ENCODE assay signal across 25 mouse cellular contexts in the genomic region with DNA sequence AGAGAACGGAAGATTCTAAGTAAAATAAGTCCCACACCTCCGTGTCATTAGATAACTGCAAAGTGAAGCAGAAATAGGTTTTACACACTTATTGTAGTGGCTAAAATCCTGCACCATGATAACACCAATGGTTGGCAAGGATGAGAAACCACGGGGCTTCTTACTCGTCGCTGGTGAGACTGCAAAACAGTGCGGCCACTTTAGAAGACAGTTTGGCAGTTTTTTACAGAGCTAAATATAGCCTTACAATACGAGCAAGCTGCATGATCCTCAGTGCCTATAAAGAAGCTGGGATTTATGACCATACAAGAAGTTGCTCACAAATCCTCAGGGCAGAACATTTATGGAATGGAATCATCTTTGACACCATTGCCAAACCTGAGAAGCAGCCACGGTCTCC. TPM values are rescaled to one million over a fixed set of nuclear protein-coding genes. Genes with fewer than 3 reads are reported as not detected.
"Had no signal": no experiment of that assay in that cellular context is flagged by ENCODE, and none has a peak within 500 bp of the region (broad histone marks: within the 10 kb centered on the region; RNA-seq: fewer than 3 reads in every experiment).

No protein-coding gene starts in this region.

- H3K4me1 ChIP-seq: limb, embryonic 15.5 days; liver, embryonic 12.5 days had no signal

- H3K36me3 ChIP-seq: forebrain, embryonic 15.5 days; hindbrain, embryonic 13.5 days; hindbrain, embryonic 15.5 days; kidney, embryonic 15.5 days; limb, embryonic 13.5 days; limb, embryonic 15.5 days; liver, embryonic 12.5 days had no signal

- H3K27me3 ChIP-seq: forebrain, embryonic 15.5 days; hindbrain, embryonic 13.5 days; hindbrain, embryonic 15.5 days; limb, embryonic 13.5 days; limb, embryonic 15.5 days; liver, embryonic 12.5 days had no signal

- H3K4me3 ChIP-seq: forebrain, embryonic 15.5 days; hindbrain, embryonic 13.5 days; hindbrain, embryonic 15.5 days; kidney, embryonic 15.5 days; limb, embryonic 13.5 days; limb, embryonic 15.5 days; liver, embryonic 12.5 days had no signal

- H3K27ac ChIP-seq: forebrain, embryonic 15.5 days; hindbrain, embryonic 13.5 days; hindbrain, embryonic 15.5 days; hindbrain, postnatal 0 days; kidney, embryonic 15.5 days; kidney, postnatal 0 days; limb, embryonic 13.5 days; limb, embryonic 15.5 days; liver, embryonic 12.5 days; liver, embryonic 14.5 days had no signal

- H3K4me2 ChIP-seq: forebrain, embryonic 15.5 days; hindbrain, embryonic 13.5 days; hindbrain, embryonic 15.5 days; kidney, embryonic 15.5 days; limb, embryonic 13.5 days; limb, embryonic 15.5 days; liver, embryonic 12.5 days had no signal

- DNase-seq: forebrain, postnatal 0 days; gastrocnemius, postnatal 14 days; gastrocnemius, postnatal 36 days; kidney, adult 11 months; kidney, adult 2 months; kidney, adult 9 months; kidney, postnatal 14 days; kidney, postnatal 36 days; layer of hippocampus, adult 9-11 months; layer of hippocampus, postnatal 36 days; left cerebral cortex, postnatal 4 days; lung, adult 18-20 months had no signal

- H3K9ac ChIP-seq: forebrain, embryonic 15.5 days; forebrain, postnatal 0 days; hindbrain, embryonic 13.5 days; hindbrain, embryonic 15.5 days; kidney, embryonic 15.5 days; limb, embryonic 13.5 days; limb, embryonic 15.5 days; liver, embryonic 12.5 days; liver, embryonic 14.5 days had no signal

- ATAC-seq: forebrain, embryonic 15.5 days; forebrain, postnatal 0 days; hindbrain, postnatal 0 days; intestine, embryonic 16.5 days; liver, embryonic 12.5 days had no signal

- H3K9me3 ChIP-seq: forebrain, embryonic 15.5 days; hindbrain, embryonic 13.5 days; hindbrain, embryonic 15.5 days; kidney, embryonic 15.5 days; limb, embryonic 13.5 days; limb, embryonic 15.5 days; liver, embryonic 12.5 days had no signal

RNA-seq across cellular contexts. Expression of a gene that starts 45.7 kb away (rescaled TPM):
- total RNA-seq: hematopoietic stem cell, adult 5-6 weeks; liver, adult 2 months had no signal
- polyA plus RNA-seq: liver, adult 2 months; liver, embryonic 14.5 days had no signal
